Mouse (Mus musculus): ENCODE measurements around the gene Hacd1. TPM values are rescaled to one million over a fixed set of nuclear protein-coding genes. Genes with fewer than 3 reads are reported as not detected.
"Not testable (repeated sequence)": the region's sequence is repeated elsewhere in the genome, so short reads cannot be mapped to it uniquely, and the experiment has no call there.

Gene Hacd1
- total RNA-seq (2021): 10 to 100 TPM; 27.3 to 32.6 TPM
- long read RNA-seq, experiment 1, partial matches to known transcripts: 0 of 26 reads
- long read RNA-seq, experiment 1, other reads (novel, unspliced or antisense): 26 of 26 reads
- long read RNA-seq, experiment 2, partial matches to known transcripts: 0 of 43 reads
- long read RNA-seq, experiment 2, other reads (novel, unspliced or antisense): 43 of 43 reads

GRCm38 (mm10) chr2:14055566-14056331 lies at the start of gene Hacd1:
TSS of gene Hacd1 (minus strand) at chr2:14056135.
- DNase-seq (ENCODE audit: low spot score in 2 of 2): peak; percentile 90 to 92

DNA sequence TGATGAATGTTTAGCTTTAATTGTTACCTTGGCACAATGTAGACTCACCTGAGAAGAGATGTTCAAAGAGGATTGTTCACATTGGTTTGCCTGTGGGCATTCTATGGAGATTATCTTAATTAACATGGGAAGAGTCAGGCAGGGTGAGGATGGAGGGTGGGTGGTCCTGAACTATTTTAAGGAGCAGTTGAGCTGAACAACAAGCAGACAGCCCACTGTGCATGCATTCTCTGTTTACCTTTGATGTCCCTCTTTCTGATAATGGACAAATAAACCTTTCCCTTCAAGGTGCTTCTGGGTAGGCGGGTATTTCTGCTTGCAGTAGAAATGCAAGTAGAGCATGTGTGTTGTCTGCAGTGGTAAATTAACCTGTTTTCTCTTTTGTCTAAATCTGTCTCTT lies 48.0 kb upstream of the Hacd1 start:
- DNase-seq (ENCODE audit: low spot score in 2 of 2): no peak

- DNase-seq (ENCODE audit: low spot score in 2 of 2): no peak
Measured at GRCm38 (mm10) chr2:14102603-14103002, 46.7 kb upstream of the Hacd1 start.

GRCm38 (mm10) chr2:14100533-14100932 lies 44.6 kb upstream of the Hacd1 start:
- DNase-seq (ENCODE audit: low spot score in 2 of 2): no peak

DNA sequence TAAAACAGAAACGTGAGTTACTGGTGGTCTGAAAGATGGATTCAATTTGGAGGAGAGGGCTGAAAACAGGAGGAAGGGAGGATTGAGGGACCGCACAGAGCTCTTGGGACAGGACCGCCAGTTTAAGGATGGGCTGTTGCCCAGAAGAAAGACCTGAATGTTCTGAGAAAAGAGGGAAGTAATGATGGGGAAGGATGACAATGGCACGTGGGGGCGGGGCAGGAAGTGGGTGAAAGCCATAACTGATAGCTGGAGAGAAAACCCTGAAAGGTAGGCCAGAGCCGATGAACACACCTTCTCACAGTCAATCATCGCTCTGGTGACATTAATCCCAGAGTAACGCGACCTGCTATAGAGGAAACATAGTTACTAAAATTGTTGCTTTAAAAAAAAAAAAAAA lies 22.6 kb upstream of the Hacd1 start:
- DNase-seq (ENCODE audit: low spot score in 2 of 2): not testable (repeated sequence)

DNA sequence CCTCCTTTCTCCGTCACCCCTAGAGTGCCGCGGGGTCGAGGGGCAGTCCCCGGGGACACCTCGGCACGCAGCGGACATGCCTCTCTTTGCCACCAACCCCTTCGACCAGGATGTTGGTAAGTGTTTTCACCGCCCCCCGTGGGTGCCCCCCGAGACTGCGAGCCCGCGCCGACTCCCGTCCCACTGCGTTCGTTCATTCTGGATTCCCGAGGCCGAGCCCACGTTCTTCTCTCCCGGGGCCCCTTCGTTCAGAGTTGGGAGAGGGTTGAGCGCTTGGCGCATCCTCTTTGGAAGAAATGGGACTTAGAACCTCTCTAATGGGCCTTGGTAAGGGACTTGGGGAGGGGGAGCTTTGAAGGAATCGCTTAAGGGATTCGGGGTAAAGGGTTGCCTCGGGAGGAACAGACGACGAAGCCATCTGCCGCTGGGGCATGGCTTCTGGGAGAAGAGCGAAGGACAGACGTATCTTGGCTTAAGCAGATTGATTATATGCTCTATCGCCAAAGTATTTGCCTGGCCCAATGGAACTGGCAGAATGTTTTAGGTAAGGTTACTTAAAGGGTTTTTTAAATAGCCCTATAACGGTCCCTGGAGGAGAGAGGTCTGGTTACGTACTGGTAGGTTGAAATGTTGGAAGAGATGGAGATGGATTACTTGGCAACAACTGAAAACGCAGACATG lies 18.4 kb upstream of the Hacd1 start:
- DNase-seq (ENCODE audit: low spot score in 2 of 2): no peak

DNA sequence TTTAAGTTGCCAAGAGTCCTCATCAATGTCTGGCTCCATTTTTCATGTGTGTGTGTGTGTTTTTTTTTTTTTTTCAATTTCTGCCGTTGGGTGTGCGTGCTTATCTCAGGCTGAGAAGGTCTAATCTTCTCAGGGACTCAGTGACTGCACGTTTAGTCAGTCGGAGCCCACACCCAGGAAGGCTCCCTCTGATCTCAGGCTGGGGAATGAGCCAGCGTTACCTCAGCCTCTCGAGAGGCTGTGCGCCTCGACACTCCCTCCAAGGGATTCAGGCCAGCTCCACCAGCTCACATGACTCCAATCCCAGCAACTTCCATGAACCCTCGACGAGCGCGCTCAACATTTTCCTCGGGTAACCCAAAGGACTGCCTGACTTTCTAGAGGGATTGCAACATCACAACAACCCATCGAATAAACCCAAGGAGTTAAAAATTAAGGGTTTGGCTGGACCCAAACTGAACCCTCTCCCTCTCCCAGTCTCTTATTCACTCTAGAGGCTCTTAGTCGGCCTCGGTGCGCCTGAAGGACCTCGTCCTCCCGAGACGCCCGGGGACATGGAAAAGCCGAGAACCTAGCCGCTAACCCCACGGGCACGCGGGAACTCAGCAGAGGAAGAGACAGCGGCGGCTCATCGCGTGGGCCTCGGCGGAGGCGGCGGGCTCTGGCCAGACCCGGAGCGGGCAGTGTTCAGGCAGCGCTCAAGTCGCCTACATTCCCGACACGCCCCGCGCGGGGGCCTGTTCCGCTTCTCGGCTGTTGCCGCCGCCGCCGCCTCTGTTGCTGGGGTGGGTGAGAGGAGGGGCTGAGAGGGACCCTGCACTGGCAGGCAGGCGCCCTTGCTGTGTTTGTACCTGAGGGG lies 17.7 kb upstream of the Hacd1 start, which contains the start of gene Stam:
Gene Stam (plus strand): TSS at position 737 of the 859 bp plus-strand sequence.
- peak; percentile 88 to 90 for DNase-seq (ENCODE audit: low spot score in 2 of 2)

GRCm38 (mm10) chr2:14073008-14073361 lies 17.1 kb upstream of the Hacd1 start:
- no peak for DNase-seq (ENCODE audit: low spot score in 2 of 2)

GRCm38 (mm10) chr2:14070466-14070865 lies 14.5 kb upstream of the Hacd1 start:
- DNase-seq (ENCODE audit: low spot score in 2 of 2): peak in 1 of 2 experiments; percentile 57

- DNase-seq (ENCODE audit: low spot score in 2 of 2): no peak
Measured at GRCm38 (mm10) chr2:14069027-14069426, 13.1 kb upstream of the Hacd1 start.

DNA sequence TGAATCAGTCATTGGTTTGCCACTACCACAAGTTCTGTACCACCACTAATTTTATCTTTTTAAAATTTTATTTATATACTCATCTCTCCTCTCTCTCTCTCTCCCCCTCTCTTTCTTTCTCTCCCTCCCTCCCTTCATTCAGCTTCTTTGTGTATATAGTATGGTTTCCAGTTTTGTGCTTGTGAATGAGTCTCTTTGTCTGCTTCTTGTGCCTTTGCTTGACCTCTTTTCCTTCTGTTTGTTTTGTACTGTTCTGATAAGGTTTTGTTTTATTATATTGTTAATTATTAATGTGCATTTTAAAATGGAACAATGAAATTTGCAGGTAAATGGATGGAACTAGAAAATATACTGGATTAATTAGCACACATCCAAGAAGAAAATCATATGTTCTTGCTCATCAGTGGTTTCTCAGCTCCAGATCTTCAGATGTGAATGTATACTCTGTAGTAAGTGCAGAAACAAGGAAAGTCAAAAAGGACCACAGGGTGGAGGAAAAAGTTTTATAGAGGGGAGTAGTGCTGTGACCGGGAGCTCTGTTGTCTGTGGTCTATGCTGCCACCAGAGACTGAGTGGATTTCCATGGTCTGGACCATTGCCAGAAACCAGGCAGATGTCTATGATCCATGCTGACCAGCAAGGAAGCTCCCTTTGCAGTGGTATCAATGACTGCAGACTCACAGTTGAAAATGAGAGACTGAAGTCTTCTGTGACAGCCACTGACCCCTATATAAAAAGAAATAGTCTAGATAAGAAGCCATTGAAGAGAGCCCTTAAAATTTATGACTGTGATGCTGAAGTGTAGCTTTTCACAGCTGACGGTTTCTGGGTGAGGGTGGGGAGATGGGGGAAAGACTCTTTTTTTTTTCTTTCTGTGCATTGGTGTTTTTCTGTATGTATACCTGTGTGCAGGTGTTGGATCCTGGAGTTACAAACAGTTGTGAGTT lies 10.0 kb upstream of the Hacd1 start:
- no peak for DNase-seq (ENCODE audit: low spot score in 2 of 2)

- peak in 1 of 2 experiments; percentile 66 for DNase-seq (ENCODE audit: low spot score in 2 of 2)
Measured at GRCm38 (mm10) chr2:14055168-14055565, 768 bp downstream of the Hacd1 start.

GRCm38 (mm10) chr2:14054716-14055115 lies 1.2 kb downstream of the Hacd1 start:
- no peak for DNase-seq (ENCODE audit: low spot score in 2 of 2)

GRCm38 (mm10) chr2:14054163-14054562 lies 1.8 kb downstream of the Hacd1 start:
- no peak for DNase-seq (ENCODE audit: low spot score in 2 of 2)

DNA sequence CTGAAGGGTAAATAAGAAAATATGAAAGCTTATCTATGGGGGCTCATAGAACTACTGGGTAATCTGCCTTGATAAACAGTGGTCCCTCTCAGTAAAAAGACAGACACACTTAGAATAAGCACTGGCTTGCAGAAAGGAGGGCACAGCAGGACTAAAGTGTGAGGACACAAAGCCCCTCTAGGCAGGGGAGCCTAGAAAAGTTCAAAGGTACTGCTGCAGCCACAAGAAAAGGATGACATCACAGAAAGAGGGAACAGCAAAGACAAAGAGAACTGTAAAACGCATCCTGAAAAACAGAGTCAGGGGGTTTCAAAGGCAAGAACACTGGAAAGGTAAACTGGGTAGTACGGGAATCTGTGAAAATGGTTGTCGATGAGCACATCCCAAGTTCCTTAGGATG lies 2.3 kb downstream of the Hacd1 start:
- DNase-seq (ENCODE audit: low spot score in 2 of 2): no peak

- DNase-seq (ENCODE audit: low spot score in 2 of 2): no peak
Measured at GRCm38 (mm10) chr2:14048808-14049207, 7.1 kb downstream of the Hacd1 start.

- peak; percentile 45 to 83 for DNase-seq (ENCODE audit: low spot score in 2 of 2)
Measured at GRCm38 (mm10) chr2:14048381-14048780, 7.6 kb downstream of the Hacd1 start.

GRCm38 (mm10) chr2:14043577-14044170 lies 12.3 kb downstream of the Hacd1 start:
- no peak for DNase-seq (ENCODE audit: low spot score in 2 of 2)

DNA sequence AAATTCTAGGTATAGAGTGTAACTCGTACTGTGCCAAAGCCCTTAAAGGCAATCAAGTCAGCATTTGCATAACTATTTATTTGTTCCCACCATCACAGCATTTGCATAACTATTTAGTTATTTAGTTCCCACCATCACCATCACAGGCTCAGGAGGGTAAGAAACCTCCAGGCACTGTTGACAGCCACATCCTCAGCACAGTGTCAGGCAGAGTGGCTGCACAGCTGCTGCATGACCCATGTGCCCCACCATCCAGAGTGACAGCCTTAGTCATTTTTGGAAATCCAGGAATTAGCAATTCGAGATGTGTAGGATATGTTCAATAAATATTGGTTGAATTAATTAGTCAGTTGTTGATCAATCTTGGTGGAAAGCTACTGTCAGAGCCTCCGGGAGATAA lies 12.9 kb downstream of the Hacd1 start:
- no peak for DNase-seq (ENCODE audit: low spot score in 2 of 2)

- DNase-seq (ENCODE audit: low spot score in 2 of 2): no peak
Measured at GRCm38 (mm10) chr2:14041249-14041648, 14.7 kb downstream of the Hacd1 start.

All from layer of hippocampus, postnatal 14 days (tissue).